Mouse (Mus musculus) neural tube, embryonic 12.5 days (tissue): ENCODE results near the gene Khdrbs2. TPM values are rescaled to one million over a fixed set of nuclear protein-coding genes. Genes with fewer than 3 reads are reported as not detected.
"Not testable (repeated sequence)": the region's sequence is repeated elsewhere in the genome, so short reads cannot be mapped to it uniquely, and the experiment has no call there.

Source experiments
- ATAC-seq: fragments of 200-750 bp; cut with Nextera tagmentation; 2 replicates; pipeline ENCODE4 v1.8.0; 2017; ENCODE audit warnings: low read depth, mild to moderate bottlenecking, moderate TSS enrichment, moderate library complexity; ENCODE audit not compliant: low FRiP score
- H3K27ac ChIP-seq: fragments of 300-500 bp; sonication (generic); 2 replicates; pipeline ENCODE4 v1.5.1; 2016
- H3K27me3 ChIP-seq: fragments of 300-500 bp; sonication (generic); replicated peaks from 2 replicates; pipeline ENCODE4 v1.6.1; 2016; ENCODE audit warnings: mild to moderate bottlenecking
- H3K36me3 ChIP-seq: fragments of 300-500 bp; sonication (generic); 2 replicates; pipeline ENCODE4 v1.6.1; 2016; ENCODE audit warnings: mild to moderate bottlenecking
- H3K4me1 ChIP-seq: fragments of 300-500 bp; sonication (generic); 2 replicates; pipeline ENCODE4 v1.6.1; 2016
- H3K4me2 ChIP-seq: fragments of 300-500 bp; sonication (generic); replicated peaks from 2 replicates; pipeline ENCODE4 v1.6.1; 2016; ENCODE audit warnings: mild to moderate bottlenecking
- H3K4me3 ChIP-seq: fragments of 300-500 bp; sonication (generic); 2 replicates; pipeline ENCODE4 v1.5.1; 2016
- H3K9ac ChIP-seq: fragments of 300-500 bp; sonication (generic); 2 replicates; pipeline ENCODE4 v1.6.1; 2016; ENCODE audit warnings: mild to moderate bottlenecking
- H3K9me3 ChIP-seq: fragments of 300-500 bp; sonication (generic); 2 replicates; pipeline ENCODE4 v1.6.1; 2016; ENCODE audit warnings: mild to moderate bottlenecking
- WGBS: fragments of 180-500 bp; shearing (Covaris S2); methylation state at CpG from one replicate; pipeline ENCODE4 v1.1.7; 2016; 5-methylcytosine and 5-hydroxymethylcytosine counted together
- polyA plus RNA-seq: library from polyadenylated mRNA; unstranded; fragments of >200 nt; fragmentation: Nextera tagmentation; extraction: Ambion mirVana; gene quantifications from 2 replicates; pipeline ENCODE4 v1.2.1, GENCODE M21; 2016

Gene Khdrbs2
- polyA plus RNA-seq, 1 experiment from 2014 or later = 30.2 TPM

DNA sequence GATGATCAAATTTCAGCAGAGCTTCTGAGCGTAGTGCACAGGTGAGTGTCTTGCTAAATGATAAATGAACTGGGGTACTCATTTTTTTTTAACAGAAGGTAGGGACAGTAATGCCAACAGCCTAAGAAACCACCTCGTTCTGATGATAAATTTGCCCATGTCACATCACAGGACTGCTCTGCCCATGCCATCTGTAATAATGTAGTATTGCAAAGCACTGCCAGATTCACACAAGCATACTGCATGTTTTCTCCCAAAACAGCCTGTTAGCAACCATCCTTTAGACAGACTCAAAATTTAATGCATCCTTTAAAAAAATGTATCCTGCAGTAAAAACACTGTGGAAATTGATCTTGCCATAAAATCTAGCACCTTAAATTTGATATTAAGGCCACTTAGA, 315.4 kb downstream of the Khdrbs2 start:
- Histone ChIP-seq H3K4me1 (no peaks in the 10 kb centered on the region), H3K4me3 (no peak overlapping the region), H3K27me3 (no peaks in the 10 kb centered on the region), H3K9ac (no peak overlapping the region), H3K27ac (no peak overlapping the region), H3K4me2 (no peak overlapping the region), H3K9me3 (no peaks in the 10 kb centered on the region), H3K36me3 (no peaks in the 10 kb centered on the region)
- ATAC-seq = no peak
- 83% methylated on average over 2 of the region's 2 CpGs for WGBS

DNA sequence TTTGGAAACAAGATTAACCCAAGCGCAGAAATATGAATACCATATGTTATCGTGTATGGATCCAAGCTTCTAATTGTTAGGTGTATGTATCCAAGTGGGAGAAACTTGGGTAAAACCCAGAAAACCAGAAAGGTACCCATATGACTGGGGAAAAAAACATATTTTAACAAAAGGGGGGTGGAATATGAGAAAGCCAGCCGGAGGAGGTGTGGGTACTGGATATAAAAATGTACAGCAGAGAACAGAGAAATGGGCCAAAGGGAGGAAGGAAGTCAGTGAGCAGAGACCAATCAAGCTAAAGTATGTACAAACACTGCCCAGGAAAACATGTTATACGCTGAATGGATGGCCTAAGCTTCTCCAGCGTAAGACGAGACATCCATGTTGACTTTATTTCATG, 330.9 kb downstream of the Khdrbs2 start:
- no peak overlapping the region for H3K27ac ChIP-seq
- H3K4me3 ChIP-seq = no peak overlapping the region
- H3K9ac ChIP-seq = no peak overlapping the region
- H3K4me1 ChIP-seq = no peaks in the 10 kb centered on the region
- H3K36me3 ChIP-seq = no peaks in the 10 kb centered on the region
- H3K27me3 ChIP-seq = no peaks in the 10 kb centered on the region
- ATAC-seq = no peak
- 94% methylated on average over 6 of the region's 6 CpGs for WGBS
- no peak overlapping the region for H3K4me2 ChIP-seq
- H3K9me3 ChIP-seq = no peaks in the 10 kb centered on the region

DNA sequence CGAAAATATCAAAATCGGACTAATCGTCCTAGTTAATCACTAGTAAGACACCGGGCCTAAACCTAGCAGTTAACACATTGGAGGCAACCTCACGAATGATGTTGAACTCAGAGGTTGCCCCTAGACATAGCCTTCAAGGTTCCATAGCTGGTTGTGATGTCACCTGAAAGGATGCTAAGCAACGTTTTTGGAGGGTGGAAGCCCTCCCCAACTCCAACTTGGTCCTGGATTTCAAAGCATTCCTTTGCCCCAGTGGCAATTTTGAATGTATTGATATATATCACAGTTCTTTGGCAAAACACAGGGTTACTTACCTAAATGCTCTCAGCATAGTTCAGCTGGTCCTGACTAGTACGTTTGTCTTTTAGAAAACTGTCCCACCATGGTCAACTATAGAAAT, 374.7 kb downstream of the Khdrbs2 start, which contains the start of gene Gm5415:
Gene Gm5415 (minus strand): TSS at position 101 of the 400 bp plus-strand sequence.
- not testable (repeated sequence) for H3K36me3 ChIP-seq, H3K27ac ChIP-seq, H3K4me3 ChIP-seq, H3K9ac ChIP-seq, H3K4me1 ChIP-seq, ATAC-seq, H3K9me3 ChIP-seq, H3K27me3 ChIP-seq, H3K4me2 ChIP-seq
- WGBS = 77% methylated on average over 3 of the region's 7 CpGs

DNA sequence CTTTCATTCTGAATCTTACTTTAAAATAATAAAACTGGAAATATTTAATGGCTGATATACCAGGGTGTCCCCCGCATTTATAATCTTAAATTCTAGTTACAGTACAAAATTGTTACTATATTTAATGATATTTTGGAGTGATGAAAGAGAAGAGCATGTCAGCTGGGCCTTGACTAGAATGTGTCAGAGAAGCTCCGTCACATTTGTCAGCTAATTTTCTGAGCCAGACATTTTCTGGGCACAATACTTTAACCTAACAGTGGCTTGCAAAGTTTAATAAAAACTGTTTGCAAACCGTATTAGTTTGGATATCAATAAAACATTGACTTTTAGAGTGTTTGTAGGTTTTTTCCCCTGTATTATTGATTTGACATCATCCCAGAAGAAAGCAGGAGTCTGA, 380.9 kb downstream of the Khdrbs2 start:
- Histone ChIP-seq H3K9me3 (no peaks in the 10 kb centered on the region), H3K27me3 (no peaks in the 10 kb centered on the region), H3K9ac (no peak overlapping the region), H3K4me2 (no peak overlapping the region), H3K4me1 (no peaks in the 10 kb centered on the region), H3K4me3 (no peak overlapping the region), H3K36me3 (no peaks in the 10 kb centered on the region), H3K27ac (no peak overlapping the region)
- WGBS = 90% methylated on average over 3 of the region's 3 CpGs
- ATAC-seq = no peak

- ATAC-seq = no peak
- H3K27ac ChIP-seq = no peak overlapping the region
- 58% methylated on average over 4 of the region's 4 CpGs for WGBS
- H3K4me1 ChIP-seq = no peaks in the 10 kb centered on the region
- no peak overlapping the region for H3K4me3 ChIP-seq
- no peak overlapping the region for H3K9ac ChIP-seq
- no peaks in the 10 kb centered on the region for H3K36me3 ChIP-seq
- no peak overlapping the region for H3K4me2 ChIP-seq
- H3K27me3 ChIP-seq = no peaks in the 10 kb centered on the region
- no peaks in the 10 kb centered on the region for H3K9me3 ChIP-seq
Measured at GRCm38 (mm10) chr1:32553925-32554324, 381.4 kb downstream of the Khdrbs2 start.

DNA sequence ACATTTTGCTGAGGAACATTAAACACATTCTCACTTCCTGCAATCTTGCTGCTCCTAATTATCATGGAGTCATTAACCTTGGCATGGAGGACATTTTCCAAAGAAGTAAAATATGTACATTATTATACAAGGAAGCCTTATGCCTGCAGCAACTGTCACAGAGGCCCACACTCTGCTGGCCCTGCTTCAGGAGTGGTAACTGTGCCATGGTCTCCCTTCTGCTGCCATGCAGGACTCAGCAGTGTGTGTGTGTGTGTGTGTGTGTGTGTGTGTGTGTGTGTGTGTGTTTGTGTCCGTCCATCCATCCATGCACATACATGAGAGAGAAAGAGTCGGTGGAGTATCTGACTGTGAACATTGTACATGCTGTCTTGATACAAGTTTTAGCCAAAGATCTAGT, 396.4 kb downstream of the Khdrbs2 start:
- WGBS = 87% methylated on average over 2 of the region's 2 CpGs
- H3K9me3 ChIP-seq = no peaks in the 10 kb centered on the region
- no peak overlapping the region for H3K4me3 ChIP-seq
- no peaks in the 10 kb centered on the region for H3K4me1 ChIP-seq
- H3K36me3 ChIP-seq = no peaks in the 10 kb centered on the region
- H3K27me3 ChIP-seq = no peaks in the 10 kb centered on the region
- no peak for ATAC-seq
- no peak overlapping the region for H3K27ac ChIP-seq
- no peak overlapping the region for H3K9ac ChIP-seq
- H3K4me2 ChIP-seq = no peak overlapping the region

DNA sequence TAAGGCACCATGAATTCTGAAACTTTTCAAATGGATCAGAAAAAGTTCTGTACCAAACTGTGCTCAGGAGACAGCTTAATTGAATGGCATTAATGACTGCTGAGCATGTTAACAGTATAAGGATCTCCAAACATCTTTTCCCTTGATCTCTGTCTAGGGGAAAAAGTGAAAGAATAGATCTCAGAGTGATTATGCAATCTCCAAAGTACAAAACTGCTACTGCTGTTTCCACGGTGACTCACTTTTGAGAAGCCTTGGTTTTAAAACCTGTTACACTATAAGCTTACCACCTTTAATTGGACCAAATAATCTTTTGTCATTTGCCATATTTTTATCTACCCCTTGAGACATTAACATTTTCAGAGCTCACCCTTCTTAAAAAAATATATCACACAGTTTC, 453.5 kb downstream of the Khdrbs2 start:
- no peaks in the 10 kb centered on the region for H3K36me3 ChIP-seq
- ATAC-seq = no peak
- WGBS = 90% methylated on average over 1 of the region's 1 CpGs
- no peak overlapping the region for H3K4me3 ChIP-seq
- no peaks in the 10 kb centered on the region for H3K27me3 ChIP-seq
- H3K27ac ChIP-seq = no peak overlapping the region
- H3K9ac ChIP-seq = no peak overlapping the region
- no peak overlapping the region for H3K4me2 ChIP-seq
- no peaks in the 10 kb centered on the region for H3K9me3 ChIP-seq
- no peaks in the 10 kb centered on the region for H3K4me1 ChIP-seq

- Histone ChIP-seq H3K27ac (no peak overlapping the region), H3K4me2 (no peak overlapping the region), H3K4me3 (no peak overlapping the region), H3K36me3 (no peaks in the 10 kb centered on the region), H3K4me1 (no peaks in the 10 kb centered on the region), H3K9me3 (no peaks in the 10 kb centered on the region), H3K27me3 (no peaks in the 10 kb centered on the region), H3K9ac (no peak overlapping the region)
- 86% methylated on average over 5 of the region's 5 CpGs for WGBS
- no peak for ATAC-seq
Measured at GRCm38 (mm10) chr1:32632415-32633354, 460.2 kb downstream of the Khdrbs2 start.

- Histone ChIP-seq H3K9ac (no peak overlapping the region), H3K4me1 (no peaks in the 10 kb centered on the region), H3K9me3 (no peaks in the 10 kb centered on the region), H3K4me3 (no peak overlapping the region), H3K27me3 (no peaks in the 10 kb centered on the region), H3K27ac (no peak overlapping the region), H3K36me3 (no peaks in the 10 kb centered on the region), H3K4me2 (no peak overlapping the region)
- ATAC-seq = no peak
- 87% methylated on average over 4 of the region's 4 CpGs for WGBS
Measured at GRCm38 (mm10) chr1:32633404-32633803, 460.9 kb downstream of the Khdrbs2 start.

- Histone ChIP-seq H3K9me3 (no peaks in the 10 kb centered on the region), H3K27me3 (no peaks in the 10 kb centered on the region), H3K4me3 (no peak overlapping the region), H3K4me2 (no peak overlapping the region), H3K36me3 (no peaks in the 10 kb centered on the region), H3K9ac (no peak overlapping the region), H3K4me1 (no peaks in the 10 kb centered on the region), H3K27ac (no peak overlapping the region)
- WGBS = 94% methylated on average over 5 of the region's 5 CpGs
- ATAC-seq = no peak
Measured at GRCm38 (mm10) chr1:32639118-32639517, 466.6 kb downstream of the Khdrbs2 start.

GRCm38 (mm10) chr1:32649647-32650209, 477.2 kb downstream of the Khdrbs2 start:
- Histone ChIP-seq H3K9ac (no peak overlapping the region), H3K27ac (no peak overlapping the region), H3K4me3 (no peak overlapping the region), H3K4me2 (no peak overlapping the region), H3K4me1 (no peaks in the 10 kb centered on the region), H3K36me3 (no peaks in the 10 kb centered on the region), H3K9me3 (no peaks in the 10 kb centered on the region), H3K27me3 (no peaks in the 10 kb centered on the region)
- 81% methylated on average over 3 of the region's 3 CpGs for WGBS
- no peak for ATAC-seq

DNA sequence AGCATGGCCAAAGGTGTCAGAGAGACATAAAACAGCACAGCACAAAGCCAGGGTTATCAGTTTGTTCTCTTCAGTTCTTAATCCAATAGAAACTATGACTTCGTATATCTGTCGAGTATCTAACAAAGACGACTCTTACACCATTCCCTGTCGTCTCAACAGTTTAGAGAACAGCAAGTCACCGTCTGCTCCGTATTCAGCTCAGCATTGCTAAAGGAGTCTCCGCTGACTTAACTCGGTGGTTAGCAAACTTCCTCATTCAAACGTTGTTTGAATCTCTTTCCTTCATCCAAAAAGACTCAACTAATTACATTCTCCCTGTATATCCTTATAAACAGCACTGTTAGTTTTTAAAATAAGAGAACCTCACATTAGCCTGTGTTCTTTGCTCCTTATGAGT, 521.3 kb downstream of the Khdrbs2 start:
- no peak overlapping the region for H3K27ac ChIP-seq
- 86% methylated on average over 9 of the region's 9 CpGs for WGBS
- ATAC-seq = no peak

DNA sequence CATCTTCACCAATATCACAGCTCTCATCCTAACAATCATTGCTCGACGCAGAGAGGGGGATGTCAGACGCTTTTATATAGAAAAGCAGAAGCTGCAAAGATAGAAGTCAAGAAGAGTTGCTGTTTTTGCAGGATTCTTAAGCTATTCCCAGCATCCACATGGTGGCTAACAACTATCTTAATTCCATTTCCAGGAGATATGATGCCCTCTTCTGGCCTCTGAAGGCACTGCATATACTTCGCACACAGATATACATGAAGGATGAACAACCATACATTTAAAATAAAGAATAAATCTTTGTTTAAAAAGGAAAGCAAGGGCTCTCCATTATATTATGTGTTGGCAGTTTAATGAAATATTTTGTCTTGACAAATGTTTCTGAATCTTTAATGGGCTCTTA, 527.6 kb downstream of the Khdrbs2 start:
- H3K4me1 ChIP-seq = no peaks in the 10 kb centered on the region
- no peak overlapping the region for H3K27ac ChIP-seq
- no peaks in the 10 kb centered on the region for H3K9me3 ChIP-seq
- 96% methylated on average over 4 of the region's 4 CpGs for WGBS
- H3K4me2 ChIP-seq = no peak overlapping the region
- H3K27me3 ChIP-seq = no peaks in the 10 kb centered on the region
- no peak overlapping the region for H3K4me3 ChIP-seq
- no peak overlapping the region for H3K9ac ChIP-seq
- H3K36me3 ChIP-seq = no peaks in the 10 kb centered on the region
- ATAC-seq = no peak

More for the DNA sequence above, 521.3 kb downstream of the Khdrbs2 start:
- Histone ChIP-seq H3K27me3 (no peaks in the 10 kb centered on the region), H3K9ac (no peak overlapping the region), H3K4me1 (no peaks in the 10 kb centered on the region), H3K36me3 (no peaks in the 10 kb centered on the region), H3K9me3 (no peaks in the 10 kb centered on the region), H3K4me3 (no peak overlapping the region), H3K4me2 (no peak overlapping the region)
